Mouse (Mus musculus): ENCODE data around the gene Sun2.

The Sun2 gene

DNA sequence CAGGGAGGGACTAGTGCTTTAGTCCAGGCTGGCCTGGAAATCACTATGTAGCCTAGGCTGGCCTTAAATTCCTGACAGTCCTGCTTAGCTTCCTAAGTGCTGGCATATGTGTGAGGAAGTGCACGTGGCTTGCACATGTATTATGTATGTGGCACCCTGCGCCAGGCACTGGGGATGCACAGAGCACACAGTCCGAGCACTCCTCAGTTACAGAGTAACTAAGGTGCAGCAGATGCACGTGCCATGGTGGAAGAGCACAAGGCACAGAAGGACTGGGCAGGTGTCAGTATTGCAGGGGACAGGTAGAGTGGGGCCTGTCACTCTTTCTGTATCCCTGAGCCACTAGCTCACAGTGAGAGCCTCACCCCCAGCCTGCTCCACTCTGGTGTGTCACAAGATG lies 12.8 kb upstream of the Sun2 start:
- DNase-seq, result no peak

DNA sequence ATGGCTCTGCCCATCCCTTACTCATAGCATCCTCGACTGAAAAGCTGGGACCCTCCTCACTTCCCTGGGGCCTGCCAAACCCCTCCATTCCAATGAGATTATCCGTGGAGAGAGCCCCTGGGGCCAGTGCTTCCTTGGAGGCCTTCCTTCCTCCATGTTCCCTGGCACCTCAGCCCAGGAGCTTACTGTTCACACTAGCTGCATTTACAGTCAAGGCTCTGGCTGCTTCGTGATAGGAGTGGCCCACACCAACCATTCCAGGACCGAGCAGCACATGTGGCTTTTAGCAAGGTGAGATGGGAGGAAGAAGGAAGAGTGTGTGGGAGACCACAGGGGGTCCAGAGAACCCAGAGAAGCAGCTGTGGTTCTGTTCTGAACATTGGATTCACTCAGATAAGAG lies 11.5 kb upstream of the Sun2 start:
- no peak for DNase-seq

DNA sequence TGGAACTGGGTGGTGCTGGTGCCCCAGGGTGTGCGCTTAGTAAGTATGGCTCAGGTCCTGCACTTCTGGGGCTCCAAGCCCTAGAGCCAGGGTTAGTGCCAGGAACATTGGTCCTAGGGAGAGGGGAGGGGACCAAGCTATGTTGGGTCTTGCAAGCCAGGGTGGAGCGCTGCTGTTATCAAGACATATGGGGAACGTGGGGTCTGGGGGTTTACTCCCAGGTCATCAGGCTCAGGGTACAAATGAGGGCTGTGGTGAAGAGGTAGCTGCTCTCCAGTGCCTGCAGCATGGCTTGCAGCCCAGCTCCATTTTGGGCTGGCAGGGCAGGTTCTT lies 11.1 kb upstream of the Sun2 start:
- no peak for DNase-seq

DNA sequence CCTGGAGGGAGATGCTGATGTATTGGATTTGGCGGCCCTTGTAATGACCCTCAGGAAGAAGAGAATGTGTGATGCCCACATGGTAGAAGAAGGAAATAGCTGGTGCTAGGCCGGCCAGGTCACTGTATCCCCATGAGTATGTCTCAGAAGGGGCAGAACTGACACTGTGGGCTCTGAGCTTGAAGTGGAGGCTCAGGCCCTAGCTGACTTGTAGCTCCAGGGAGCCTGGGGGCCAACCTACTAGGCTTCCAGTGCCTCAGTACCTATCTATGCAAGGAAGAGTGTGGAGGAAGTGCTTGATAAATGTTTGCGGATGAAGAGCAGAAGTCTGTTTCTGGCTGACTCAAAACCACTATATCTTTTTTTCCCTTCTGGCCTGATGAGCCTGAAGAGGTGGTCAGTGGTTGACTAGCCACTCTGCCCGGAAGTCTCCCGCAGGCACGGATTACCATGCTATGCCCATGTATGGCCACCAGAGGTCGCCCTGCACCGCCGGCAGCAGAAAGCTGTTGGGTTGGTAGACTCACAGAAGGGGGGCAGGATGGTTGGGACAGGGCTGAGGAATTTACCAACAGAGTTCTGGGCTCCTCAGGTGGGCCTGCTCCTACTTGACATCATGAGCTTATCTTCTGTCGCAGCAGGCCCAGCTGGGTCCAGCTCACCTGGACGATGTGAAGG lies 10.5 kb upstream of the Sun2 start:
- DNase-seq, result peak; percentile 62 to 82

DNA sequence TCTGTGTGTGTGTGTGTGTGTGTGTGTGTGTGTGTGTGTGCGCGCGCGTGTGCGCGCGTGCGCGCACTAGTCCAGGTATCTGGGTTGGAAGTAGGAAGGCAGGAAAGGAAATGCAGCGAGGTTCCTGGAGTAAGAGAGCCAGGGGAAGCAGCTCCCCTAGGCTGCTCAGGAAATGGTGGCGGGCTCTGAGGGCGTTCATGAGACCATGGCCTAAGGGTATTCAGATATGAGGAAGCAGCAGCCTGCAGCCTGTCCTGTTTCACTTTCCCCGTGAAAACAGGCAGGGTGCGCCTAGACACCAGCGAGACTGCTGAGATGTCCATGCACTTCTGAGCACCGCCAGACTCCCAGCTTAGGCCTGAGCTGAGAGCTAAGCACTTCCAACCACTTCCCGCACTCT lies 9.4 kb upstream of the Sun2 start:
- no peak for DNase-seq

DNA sequence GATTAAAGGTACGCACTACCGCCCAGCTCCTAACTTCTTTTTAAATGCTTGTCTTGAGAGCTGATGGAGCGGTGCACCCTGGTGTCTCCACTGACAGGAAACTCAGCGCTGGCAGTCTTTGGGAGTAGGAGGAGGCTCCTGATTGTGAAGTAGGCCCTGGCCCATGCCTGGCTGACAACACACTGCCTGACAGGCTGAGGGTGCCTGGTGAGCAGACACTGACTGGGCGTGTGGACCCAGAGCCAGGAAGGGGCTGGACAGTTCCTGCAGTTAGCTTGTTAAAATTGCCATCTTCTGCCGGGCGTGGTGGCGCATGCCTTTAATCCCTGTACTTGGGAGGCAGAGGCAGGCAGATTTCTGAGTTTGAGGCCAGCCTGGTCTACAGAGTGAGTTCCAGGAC lies 7.9 kb upstream of the Sun2 start:
- no peak for DNase-seq

DNA sequence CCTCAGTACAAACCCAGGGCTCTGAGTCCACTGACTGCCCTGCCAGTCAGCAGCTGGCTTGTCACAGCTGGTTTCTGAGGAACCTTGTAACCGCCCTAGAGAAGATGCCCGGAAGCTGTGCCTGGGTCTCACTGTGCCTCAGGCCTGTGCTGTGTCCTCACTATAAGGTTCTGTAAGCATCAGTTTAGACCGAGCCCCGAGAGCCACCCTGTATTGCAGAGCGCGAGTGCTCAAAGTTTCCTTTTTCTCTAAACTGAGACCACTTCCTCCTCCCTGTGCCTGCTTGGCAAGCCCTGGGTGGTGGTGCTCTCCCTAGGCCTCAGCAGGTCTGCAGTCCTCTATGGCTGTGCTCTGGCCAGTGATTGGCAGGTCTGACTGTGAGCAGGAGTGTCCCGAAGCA lies 6.8 kb upstream of the Sun2 start:
- no peak for DNase-seq

DNA sequence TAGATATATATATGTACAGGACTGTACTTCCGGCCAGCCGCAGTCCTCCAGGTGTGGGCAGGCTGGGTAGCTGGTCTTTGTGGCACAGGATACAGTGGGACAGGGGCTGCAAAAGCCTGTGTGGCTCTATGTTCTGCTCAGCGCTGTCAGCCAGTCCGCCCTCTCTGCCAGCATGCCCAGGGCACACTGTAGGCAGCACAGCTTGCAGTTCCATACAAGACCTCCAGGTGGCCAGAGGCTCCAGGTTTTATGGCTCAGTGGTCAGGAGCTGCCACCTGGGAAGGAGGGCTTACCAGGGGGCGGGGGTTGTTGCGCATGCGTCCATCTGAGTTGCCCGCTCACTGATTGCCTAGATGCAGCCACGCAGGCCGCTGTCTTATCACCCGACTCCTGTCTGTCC lies 5.7 kb upstream of the Sun2 start:
- peak in 1 of 2 experiments; percentile 62 for DNase-seq

DNA sequence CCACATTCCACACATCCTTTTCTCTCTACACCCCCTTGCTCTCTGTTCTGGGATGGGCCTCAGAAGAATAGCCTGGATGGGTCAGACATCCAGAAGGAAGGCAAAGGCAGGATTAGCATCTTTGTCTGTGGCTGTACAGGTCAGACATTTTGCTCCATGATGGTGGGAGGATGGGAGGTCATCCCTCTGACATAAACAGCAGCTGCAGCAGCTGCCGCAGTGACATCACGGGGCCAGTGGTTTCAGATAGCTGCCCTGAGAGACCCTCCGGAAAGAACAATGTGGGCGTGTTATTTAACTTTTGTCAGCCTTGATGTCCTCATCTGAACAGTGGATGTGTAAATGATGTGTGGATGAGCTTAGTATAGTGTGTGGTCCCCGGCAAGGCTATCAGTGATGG lies 3.5 kb upstream of the Sun2 start:
- no peak for DNase-seq

DNA sequence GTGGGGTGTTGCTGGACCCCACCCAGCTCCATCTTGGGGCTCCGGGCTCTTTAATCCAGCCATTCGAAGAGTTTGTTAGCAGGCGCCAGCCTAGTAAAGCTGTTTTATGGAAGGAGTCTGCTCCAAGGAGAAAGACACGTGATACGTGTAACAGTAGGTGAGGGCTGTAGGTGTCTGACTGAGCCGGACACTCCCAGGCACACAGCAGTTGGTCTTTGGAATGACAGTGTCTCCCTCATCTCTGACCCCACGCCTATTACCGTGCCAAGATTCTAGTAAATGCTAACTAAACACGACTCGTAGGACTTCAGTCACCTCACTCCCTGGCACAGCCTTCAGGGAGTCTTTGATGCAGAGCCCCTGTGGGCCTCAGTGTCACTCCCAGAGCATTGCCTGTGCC lies 3.0 kb upstream of the Sun2 start:
- DNase-seq, result peak; percentile 60 to 75

DNA sequence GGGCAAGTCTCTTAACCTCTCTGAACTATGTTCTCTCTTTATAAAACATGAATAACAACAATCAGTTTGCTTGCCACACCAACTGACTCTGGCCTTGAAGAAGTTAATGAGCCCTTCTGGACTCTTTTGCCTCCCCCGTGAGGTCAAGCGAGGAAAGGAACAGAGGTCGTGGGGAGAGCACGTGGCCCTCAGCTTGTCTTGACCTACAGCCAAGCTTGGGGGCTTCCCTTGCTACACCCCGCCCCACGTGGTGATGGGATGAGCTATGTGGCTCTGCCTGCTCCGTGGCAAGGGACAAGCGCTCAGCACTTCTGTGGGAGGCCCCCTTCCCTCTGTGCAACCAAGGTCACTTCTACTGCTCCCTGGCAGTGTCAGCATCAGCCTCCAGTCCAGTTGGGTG lies 2.4 kb upstream of the Sun2 start:
- peak; percentile 56 to 60 for DNase-seq

DNA sequence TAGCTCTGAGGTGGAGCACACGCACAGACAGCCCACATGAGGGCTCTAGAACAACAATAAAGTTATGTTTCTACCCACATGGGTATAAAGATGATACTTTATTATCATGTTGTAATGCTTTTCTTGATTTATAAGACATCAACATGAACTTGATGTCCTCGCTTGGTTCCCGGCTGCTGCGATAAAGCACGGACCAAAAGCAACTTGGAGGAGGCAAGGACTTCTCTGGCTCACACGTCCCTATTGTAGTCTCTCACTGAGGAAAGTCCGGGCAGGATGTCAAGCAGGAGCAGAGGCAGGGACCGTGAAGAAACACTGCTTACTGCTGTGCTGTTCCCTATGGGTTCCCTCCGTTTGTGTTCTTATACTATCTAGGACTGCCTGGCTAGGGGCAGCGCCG lies 1.7 kb upstream of the Sun2 start:
- DNase-seq, result no peak

DNA sequence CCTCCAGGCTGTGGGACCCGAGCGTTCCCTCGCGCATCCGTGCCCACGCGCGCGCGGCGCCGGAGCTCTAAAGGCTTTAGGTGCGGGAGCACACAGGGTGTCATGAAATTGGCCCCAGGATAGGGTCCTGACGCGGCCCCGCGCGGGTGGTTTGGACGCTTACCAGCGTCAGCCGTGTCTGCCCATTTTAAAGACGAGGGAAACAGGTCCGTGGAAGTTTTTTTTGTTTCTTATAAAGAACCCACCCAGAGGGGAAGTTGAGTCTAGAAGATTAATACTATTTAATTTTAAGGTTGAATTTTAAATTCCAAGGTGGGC lies 329 bp upstream of the Sun2 start:
- no peak for DNase-seq

DNA sequence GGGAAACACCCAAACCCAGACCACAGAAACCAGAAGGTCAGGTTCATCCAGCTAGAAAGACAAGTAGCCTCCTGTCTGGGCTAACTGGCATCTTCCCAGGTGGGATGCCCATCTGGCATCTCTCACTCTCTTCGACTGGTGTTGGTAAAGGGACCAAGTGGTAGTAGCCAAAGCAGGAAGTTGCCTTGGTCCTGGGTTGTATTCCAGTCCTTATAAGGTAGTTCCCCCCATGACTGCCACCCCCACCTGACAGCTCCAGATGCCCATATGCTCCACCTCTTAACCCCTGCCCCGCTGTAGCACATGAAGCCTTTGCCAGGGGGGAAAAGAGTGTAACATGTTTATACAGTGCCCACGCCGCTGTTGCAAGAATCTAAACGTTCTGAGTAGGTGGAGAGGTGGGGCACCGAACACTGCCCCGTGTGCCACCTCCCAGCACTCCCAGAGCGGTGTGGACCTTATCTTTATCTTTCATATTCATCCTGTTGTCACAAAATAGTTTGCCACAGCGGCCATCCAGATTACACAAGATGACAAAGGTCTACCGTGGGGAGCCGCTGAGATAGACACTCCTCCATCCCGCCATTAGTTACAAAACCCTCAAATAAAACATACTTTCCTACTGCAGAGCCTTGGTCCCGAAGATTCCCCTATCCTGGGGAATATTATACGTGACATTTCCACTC lies 1.0 kb downstream of the Sun2 start:
- DNase-seq, result peak in 1 of 2 experiments; percentile 23

DNA sequence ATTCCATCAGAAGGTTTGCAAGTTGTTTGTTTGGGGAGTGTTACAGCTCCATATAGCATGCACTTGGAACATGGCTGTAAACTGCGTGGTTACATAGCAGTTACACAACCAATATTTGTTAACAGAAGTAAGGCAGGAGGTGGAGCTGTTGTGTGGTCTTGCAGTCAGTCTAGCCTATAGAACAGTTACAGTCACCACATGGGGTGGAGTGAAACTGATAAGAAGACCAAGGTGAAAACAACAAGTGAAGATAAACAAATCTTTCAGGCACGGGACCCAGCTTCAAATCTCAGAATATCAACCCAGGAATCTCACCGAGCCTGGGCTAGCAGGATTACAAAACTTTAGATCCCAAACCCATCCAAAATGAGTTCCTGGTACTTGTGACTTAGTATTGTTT lies 1.6 kb downstream of the Sun2 start:
- DNase-seq, result no peak

DNA sequence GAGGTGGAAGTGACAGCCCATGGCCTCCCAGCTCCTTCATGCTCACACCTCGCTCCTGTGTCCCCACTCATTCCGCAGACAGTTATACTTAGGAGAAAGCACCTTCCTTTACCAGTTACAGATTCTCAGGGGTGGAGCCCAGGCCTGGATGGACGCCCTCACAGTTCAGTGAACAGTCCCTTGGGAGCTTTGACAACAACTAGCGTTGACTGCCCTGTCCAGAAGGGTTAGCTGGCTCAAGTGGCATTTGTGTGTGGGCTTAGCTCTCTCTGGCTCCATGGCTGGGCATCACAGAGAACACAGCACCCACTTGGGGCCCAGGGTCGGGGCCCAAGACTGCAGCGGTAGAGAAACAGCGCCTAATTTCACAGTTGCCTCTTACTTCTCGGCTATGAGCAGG lies 8.0 kb downstream of the Sun2 start:
- no peak for DNase-seq

DNA sequence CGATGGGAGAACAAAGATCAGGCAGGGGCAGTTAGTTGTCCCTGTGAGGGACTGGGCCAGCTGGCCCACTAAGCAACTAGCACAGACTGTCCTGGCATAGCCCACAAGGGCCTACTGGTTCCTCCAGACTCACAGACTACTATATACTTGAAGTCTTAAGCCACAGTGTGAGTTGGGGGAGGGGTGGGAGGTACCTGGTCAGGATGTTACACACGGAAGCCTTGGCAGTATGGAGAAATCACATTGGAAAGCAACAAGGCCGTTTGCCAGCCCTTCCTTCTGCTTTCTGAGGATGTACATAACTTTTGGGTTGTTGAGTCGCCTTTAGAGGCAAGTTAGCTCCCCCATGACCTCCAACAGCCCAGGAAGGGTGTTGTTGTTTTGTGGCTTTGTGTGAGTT lies 8.7 kb downstream of the Sun2 start:
- no peak for DNase-seq

DNA sequence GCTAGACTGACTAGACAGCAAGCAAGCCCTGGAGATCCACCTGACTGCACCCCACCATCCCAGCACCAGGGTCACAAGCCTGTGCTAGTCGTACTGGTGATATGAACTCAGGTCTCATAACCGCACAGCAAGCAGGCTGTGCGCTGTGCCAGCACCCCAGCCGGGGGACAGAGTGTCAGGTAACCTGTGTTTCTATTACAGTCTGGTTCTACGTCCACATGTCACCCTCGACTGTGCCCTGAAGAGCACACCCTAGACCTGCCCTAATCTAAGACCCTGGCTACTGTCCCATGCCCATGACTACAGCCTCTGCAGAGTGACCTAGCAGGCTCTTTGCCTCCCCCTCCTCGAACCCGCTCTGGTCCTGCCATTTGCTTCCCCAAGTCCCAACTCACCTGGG lies 9.1 kb downstream of the Sun2 start:
- DNase-seq, result no peak

DNA sequence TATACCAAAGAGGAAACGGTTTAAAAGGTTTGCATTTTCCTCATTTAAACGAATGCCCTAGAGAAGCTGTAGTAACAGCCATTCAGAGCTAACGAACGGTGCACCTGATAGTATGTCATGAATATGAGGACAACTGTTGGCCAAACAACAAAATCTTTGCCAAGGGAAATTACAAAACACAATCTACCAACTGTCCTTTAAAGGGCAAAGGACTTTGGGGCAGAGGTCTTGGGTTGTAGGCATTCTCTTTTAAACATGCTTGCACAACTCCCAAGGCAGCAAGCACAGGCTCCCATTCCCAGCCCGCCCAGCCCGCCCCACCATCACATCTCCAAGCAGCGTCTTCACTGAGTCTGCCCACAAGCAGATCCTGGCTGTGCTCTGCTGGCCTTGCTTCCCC lies 10.8 kb downstream of the Sun2 start:
- no peak for DNase-seq

DNA sequence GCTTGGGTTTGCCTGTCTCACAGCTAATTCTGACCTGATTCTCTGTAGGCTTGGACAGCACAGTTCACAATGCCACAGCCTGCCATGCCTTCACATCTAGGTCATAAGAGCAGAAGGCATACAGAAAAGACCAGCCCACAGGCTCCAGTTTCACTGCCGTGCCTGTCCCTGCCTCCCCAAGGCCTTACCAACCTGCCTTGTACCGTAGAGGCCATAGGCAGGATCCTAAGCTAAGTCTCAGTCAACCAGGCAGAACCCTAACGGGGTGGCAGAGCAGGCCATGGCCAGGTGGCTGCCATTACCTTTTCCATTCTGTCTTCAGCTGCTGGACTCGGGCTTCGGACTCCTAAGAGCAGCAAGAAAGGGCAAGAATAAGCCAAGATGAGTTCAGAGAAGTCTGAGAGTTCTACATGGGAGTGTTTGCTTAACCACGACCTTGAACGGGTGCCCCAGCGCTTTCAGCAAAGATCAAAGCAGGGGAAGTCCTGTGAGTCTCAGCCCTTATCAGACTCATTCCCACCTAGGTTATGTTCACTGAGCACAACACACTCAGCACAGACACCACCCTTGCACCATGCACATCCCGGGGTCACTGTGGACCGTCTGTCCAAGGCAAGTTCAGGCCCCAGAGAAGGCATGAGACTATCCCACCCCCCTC lies 13.5 kb downstream of the Sun2 start:
- no peak for DNase-seq

DNA sequence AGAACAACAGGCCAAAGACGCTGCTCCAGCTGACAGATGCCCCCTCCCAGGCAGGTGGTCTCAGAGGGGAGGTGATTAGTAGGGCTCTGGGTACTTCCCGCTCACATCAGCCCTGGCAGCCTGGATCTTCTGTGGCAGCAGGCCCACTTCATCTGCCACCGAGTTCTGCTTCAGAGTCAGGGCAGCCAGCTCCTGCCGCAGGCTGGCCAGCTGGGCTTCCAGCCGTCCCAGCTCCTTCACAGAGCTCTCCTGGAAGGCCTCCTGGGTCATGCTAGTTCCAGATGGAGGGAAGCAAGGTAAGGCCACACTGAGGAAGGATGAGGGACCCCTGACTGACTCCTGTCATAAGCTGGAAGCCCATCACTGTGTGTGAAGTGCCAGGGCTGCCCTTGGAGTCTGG lies 14.0 kb downstream of the Sun2 start:
- DNase-seq, result no peak

DNA sequence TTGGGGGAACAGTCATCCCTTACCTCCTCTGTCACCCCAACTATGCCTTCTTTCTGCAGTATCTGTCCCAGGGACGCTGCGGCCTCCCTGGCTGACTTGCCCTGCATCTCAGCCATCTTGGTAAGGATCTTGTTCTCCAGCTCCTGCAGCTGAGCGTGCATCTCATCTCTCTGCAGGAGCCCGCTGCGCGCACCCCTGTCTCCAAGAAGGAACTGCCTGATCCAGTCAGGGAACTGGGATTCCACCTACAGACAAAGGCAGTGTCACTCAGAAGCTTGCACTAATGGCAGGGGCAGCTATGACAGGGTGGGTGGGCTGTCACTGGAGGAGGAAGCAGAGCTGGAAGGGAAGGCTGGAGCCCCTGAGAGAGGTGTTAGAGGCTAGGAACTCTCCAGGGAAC lies 14.5 kb downstream of the Sun2 start:
- DNase-seq, result no peak

DNA sequence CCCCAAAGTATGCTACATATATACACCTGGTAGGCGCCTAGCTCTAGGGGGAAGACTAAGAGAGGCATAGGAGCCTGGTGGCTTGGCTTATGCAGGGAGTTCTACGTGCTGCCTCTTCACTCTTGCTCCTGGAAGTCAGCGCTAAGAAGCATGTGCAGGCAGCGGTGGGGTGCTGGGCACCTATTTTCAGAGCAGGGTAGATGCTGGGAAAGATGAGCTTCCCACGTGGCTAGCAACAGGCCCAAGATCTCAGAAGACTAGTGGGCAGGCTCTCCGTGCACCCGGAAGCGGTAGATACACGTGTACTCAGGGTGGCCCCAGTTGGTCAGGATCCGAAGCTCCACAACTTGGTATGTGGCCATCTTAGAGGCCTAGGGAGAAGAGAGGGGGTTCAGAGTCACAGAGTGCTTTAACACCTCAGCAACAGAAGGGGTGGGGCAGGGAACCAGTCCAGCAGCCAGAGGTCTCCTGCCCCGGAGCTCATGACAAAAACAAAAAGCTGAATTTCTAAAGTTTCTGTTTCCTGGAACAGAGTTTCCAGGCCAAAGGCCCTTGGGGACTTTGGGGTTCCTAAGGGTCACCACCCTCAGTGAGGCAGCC lies 17.0 kb downstream of the Sun2 start:
- no peak for DNase-seq

DNA sequence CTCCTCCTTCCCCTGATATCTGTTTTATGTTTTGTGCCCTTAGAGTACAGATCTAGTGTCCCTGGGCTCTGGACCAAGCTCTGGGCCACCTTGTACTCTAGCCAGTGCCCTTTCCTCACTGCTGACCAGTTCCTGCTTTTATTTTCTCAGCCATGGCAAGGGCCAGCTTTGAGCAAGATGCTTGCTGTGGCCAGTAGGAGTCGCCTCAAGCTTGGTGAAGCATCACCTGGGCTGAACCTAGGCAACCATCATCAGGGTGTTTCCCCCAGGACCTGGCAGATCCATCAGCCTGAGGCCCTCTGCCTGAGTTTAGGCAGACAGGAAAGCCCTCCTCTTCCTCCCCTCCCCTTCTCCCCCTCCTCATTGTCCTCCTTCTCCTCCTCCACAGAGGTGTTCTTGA lies 18.9 kb downstream of the Sun2 start:
- DNase-seq, result peak; percentile 70 to 76
